Mouse (Mus musculus) CH12.LX (cell line): ENCODE measurements at regions not wholly inside any gene's neighbourhood (a gene's known extent, or its start where the extent isn't known, plus 50 kb on each side); places are given as distances from the start of the nearest gene placed in this dataset.

Experiments
- DNase-seq: peaks from one replicate; pipeline ENCODE4 v3.0.0-alpha.2; 2013; ENCODE audit errors: extremely low read depth
- H3K27ac ChIP-seq: 2 replicates; pipeline ENCODE4 v1.5.1; 2012; ENCODE audit warnings: low read depth, mild to moderate bottlenecking, control low read depth, moderate library complexity; ENCODE audit not compliant: insufficient read depth
- H3K27me3 ChIP-seq: replicated peaks from 2 replicates; pipeline ENCODE3; 2012; ENCODE audit warnings: inconsistent platforms
- H3K36me3 ChIP-seq, 2 experiments: replicated peaks in 1 of 2; 2 replicates each; pipeline versions ENCODE3 to v1.6.1; 2012; ENCODE audit warnings: inconsistent platforms in 1 of 2, low read length in 1 of 2, mild to moderate bottlenecking in 1 of 2, mixed read lengths in 1 of 2, moderate library complexity in 1 of 2; ENCODE audit not compliant: control insufficient read depth in 1 of 2, insufficient read depth in 1 of 2
- H3K4me1 ChIP-seq, 2 experiments: 2 replicates each; pipeline ENCODE4 v1.6.1; 2012; ENCODE audit warnings: inconsistent platforms in 1 of 2, moderate library complexity in 1 of 2; ENCODE audit not compliant: insufficient read depth in 2 of 2, control insufficient read depth in 1 of 2
- H3K4me2 ChIP-seq: 2 replicates; pipeline ENCODE4 v1.6.1; 2012; ENCODE audit warnings: low read depth, mild to moderate bottlenecking, control low read depth; ENCODE audit not compliant: poor library complexity, insufficient read depth, severe bottlenecking
- H3K4me3 ChIP-seq, 3 experiments: fragments of 150-350 bp in 1 of 3; sonication (generic) in 1 of 3; replicated peaks in 1 of 3; 2 replicates each; pipeline versions ENCODE3 to v1.5.1; 2011 to 2012; ENCODE audit warnings: low read depth in 2 of 3, low read length in 2 of 3, mild to moderate bottlenecking in 2 of 3, moderate library complexity in 2 of 3, control low read depth in 1 of 3, improper control_type of control experiment in 1 of 3, inconsistent platforms in 1 of 3, mixed read lengths in 1 of 3; ENCODE audit not compliant: poor library complexity in 1 of 3
- H3K79me2 ChIP-seq: replicated peaks from 2 replicates; pipeline ENCODE4 v1.6.1; 2012; ENCODE audit warnings: mild to moderate bottlenecking, moderate library complexity; ENCODE audit not compliant: control insufficient read depth, poor library complexity, insufficient read depth, severe bottlenecking; ENCODE audit errors: extremely low read depth
- H3K9ac ChIP-seq: 2 replicates; pipeline ENCODE4 v1.6.1; 2012; ENCODE audit warnings: low read depth, mild to moderate bottlenecking, control low read depth, moderate library complexity; ENCODE audit not compliant: insufficient read depth
- H3K9me3 ChIP-seq: replicated peaks from 2 replicates; pipeline ENCODE3; 2012; ENCODE audit warnings: low read length, inconsistent platforms, mixed read lengths
- BHLHE40 ChIP-seq: IDR thresholded peaks from 2 replicates; pipeline ENCODE4 v1.6.1; 2011; ENCODE audit warnings: mild to moderate bottlenecking, low read depth, low read length, improper control_type of control experiment
- CHD1 ChIP-seq: IDR thresholded peaks from 2 replicates; pipeline ENCODE4 v1.6.1; 2012; ENCODE audit warnings: low read depth, low read length, improper control_type of control experiment, inconsistent platforms
- CTCF ChIP-seq, 2 experiments: IDR thresholded peaks in 1 of 2; conservative IDR thresholded peaks in 1 of 2; 2 replicates each; pipeline ENCODE4 v1.5.1; 2011 to 2012; ENCODE audit warnings: low read depth in 2 of 2, low read length in 2 of 2, improper control_type of control experiment in 1 of 2, inconsistent platforms in 1 of 2, mild to moderate bottlenecking in 1 of 2, moderate library complexity in 1 of 2
- E2F4 ChIP-seq: IDR thresholded peaks from 2 replicates; pipeline ENCODE4 v1.6.1; 2011; ENCODE audit warnings: low read depth, low read length, improper control_type of control experiment; ENCODE audit not compliant: insufficient replicate concordance
- EP300 ChIP-seq: IDR thresholded peaks from 2 replicates; pipeline ENCODE4 v1.6.1; 2011; ENCODE audit warnings: low read length, improper control_type of control experiment
- ETS1 ChIP-seq: conservative IDR thresholded peaks from 2 replicates; pipeline ENCODE4 v1.6.1; 2012; ENCODE audit warnings: low read depth, mild to moderate bottlenecking, inconsistent platforms, low read length, improper control_type of control experiment, moderate library complexity
- JUND ChIP-seq: conservative IDR thresholded peaks from 2 replicates; pipeline ENCODE4 v1.6.1; 2011; ENCODE audit warnings: low read depth, low read length, improper control_type of control experiment
- MAZ ChIP-seq: IDR thresholded peaks from 2 replicates; pipeline ENCODE4 v1.6.1; 2012; ENCODE audit warnings: low read depth, mild to moderate bottlenecking, inconsistent platforms, low read length, improper control_type of control experiment, moderate library complexity
- MEF2A ChIP-seq: IDR thresholded peaks from 2 replicates; pipeline ENCODE4 v1.6.1; 2014; ENCODE audit warnings: low read depth, mild to moderate bottlenecking, inconsistent platforms, low read length, improper control_type of control experiment, borderline replicate concordance
- MXI1 ChIP-seq: IDR thresholded peaks from 2 replicates; pipeline ENCODE4 v1.6.1; 2011; ENCODE audit warnings: mild to moderate bottlenecking, low read depth, low read length, improper control_type of control experiment
- MYC ChIP-seq: IDR thresholded peaks from 2 replicates; pipeline ENCODE4 v1.6.1; 2011; ENCODE audit warnings: low read depth, mild to moderate bottlenecking, improper control_type of control experiment, low read length
- RAD21 ChIP-seq: IDR thresholded peaks from 2 replicates; pipeline ENCODE4 v1.6.1; 2011; ENCODE audit warnings: low read depth, mild to moderate bottlenecking, low read length, improper control_type of control experiment, moderate library complexity
- TBP ChIP-seq: conservative IDR thresholded peaks from 2 replicates; pipeline ENCODE4 v1.6.1; 2011; ENCODE audit warnings: low read depth, low read length, improper control_type of control experiment
- TCF12 ChIP-seq: IDR thresholded peaks from 2 replicates; pipeline ENCODE4 v1.6.1; 2014; ENCODE audit warnings: low read depth, mild to moderate bottlenecking, inconsistent platforms, low read length, improper control_type of control experiment
- USF1 ChIP-seq: IDR thresholded peaks from 2 replicates; pipeline ENCODE4 v1.6.1; 2014; ENCODE audit warnings: low read depth, mild to moderate bottlenecking, inconsistent platforms, low read length, improper control_type of control experiment
- ZKSCAN1 ChIP-seq: IDR thresholded peaks from 2 replicates; pipeline ENCODE4 v1.6.1; 2012; ENCODE audit warnings: low read depth, inconsistent platforms, low read length, improper control_type of control experiment, borderline replicate concordance
- dilution Hi-C: fragments of 300-500 bp; cut with MboI; formaldehyde crosslinking; loops from 2 replicates; pipeline ENCODE4 v1.14.3; 2020; ENCODE audit warnings: low sequenced_read_pairs; ENCODE audit not compliant: extremely low pct_unique_long_range_greater_than_20kb, extremely low pct_ligation_motif_present
- in situ Hi-C: fragments of 300-500 bp; cut with MboI; formaldehyde crosslinking; loops from 3 replicates; pipeline ENCODE4 v1.14.3; 2019; ENCODE audit warnings: low sequenced_read_pairs, low pct_ligation_motif_present, low pct_unique_long_range_greater_than_20kb, mixed read lengths

DNA sequence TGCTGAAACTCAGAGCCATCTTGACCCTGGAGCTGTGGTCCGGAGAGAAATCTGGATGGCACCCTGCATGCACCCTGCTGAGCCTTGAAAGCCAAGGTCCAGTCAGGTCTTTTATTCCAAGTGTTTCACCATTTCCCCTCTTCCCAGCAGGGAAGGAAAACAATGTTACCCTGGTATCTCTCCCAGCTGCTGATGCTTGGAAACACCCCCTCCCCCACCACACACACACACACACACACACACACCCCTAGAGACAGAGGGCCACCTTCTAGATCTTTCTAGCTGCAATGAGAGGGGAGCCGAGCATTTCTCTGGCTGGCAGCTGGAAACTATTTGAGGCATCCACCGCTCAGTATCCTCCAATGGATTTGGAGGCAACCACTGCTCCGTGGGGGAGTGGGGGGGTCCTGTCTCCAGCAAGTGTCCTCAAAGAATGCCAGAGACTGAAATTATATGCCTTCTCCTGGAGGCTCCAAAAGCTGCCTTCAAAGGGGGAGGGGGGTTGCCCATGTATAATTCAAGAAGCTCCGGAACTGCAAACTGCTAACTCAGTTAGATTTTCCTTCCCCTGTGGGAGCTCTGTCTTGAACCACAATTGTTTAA, 87.2 kb upstream of the Med13l start:
- Histone ChIP-seq H3K4me2 (no peak overlapping the region), H3K4me3 (no peak overlapping the region), H3K4me1 (peaks cover 19 to 42% of the 10 kb centered on the region in 2 experiments), H3K9me3 (no peaks in the 10 kb centered on the region), H3K9ac (no peak overlapping the region), H3K27me3 (no peaks in the 10 kb centered on the region), H3K36me3 (no peaks in the 10 kb centered on the region), H3K27ac (no peak overlapping the region), H3K79me2 (no peaks in the 10 kb centered on the region)
- no peak for DNase-seq
- no peak for TF ChIP-seq TBP
- TF ChIP-seq E2F4 = no peak
- no peak for TF ChIP-seq EP300
- TF ChIP-seq JUND = no peak
- no peak for TF ChIP-seq MEF2A
- no peak for TF ChIP-seq RAD21
- TF ChIP-seq MXI1 = no peak
- TF ChIP-seq ZKSCAN1 = no peak
- TF ChIP-seq TCF12 = no peak
- no peak for TF ChIP-seq CHD1
- no peak for TF ChIP-seq CTCF (conservative IDR thresholded peaks at IDR 0.05 in 1 of 2, IDR thresholded peaks at IDR 0.05 in 1 of 2; ENCODE audit: low read depth in 2 of 2, low read length in 2 of 2)
- dilution Hi-C loops = no loop called here
- in situ Hi-C loops = no loop called here

DNA sequence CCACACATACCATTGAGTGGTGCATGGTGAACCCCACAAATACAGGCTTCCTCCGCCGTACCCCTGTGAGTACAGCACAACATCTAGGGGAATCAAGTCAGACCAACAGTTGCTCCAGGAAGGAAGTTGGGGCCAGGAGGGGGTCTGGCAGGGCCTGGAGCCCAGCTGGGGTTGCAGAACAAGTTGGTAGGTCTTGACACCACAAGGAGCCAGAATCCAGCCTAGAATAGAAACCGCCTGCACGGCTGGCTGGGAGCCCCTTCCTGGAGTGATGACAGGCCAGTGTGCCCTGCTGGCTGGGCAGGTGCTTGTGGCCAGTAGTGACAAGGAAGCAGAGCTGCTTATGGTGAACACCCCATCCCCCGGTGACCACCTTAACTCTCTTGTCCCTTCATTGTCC, 83.9 kb upstream of the Med13l start:
- dilution Hi-C loops = no loop called here
- H3K27me3 ChIP-seq = no peaks in the 10 kb centered on the region
- no peaks in the 10 kb centered on the region for H3K9me3 ChIP-seq
- no peak for DNase-seq
- TF ChIP-seq BHLHE40 = 0 out of 2 replicates have a peak, but pooled peaks have one; percentile 26
- no peak for TF ChIP-seq MYC
- 0 out of 2 replicates have a peak, but pooled peaks have one; percentile 10 for TF ChIP-seq MEF2A
- 0 out of 2 replicates have a peak, but pooled peaks have one; percentile 21 for TF ChIP-seq ETS1
- no peak for TF ChIP-seq MAZ
- no peak for TF ChIP-seq CTCF (conservative IDR thresholded peaks at IDR 0.05 in 1 of 2, IDR thresholded peaks at IDR 0.05 in 1 of 2; ENCODE audit: low read depth in 2 of 2, low read length in 2 of 2)
- no peak for TF ChIP-seq USF1
- TF ChIP-seq E2F4 = no peak
- no peaks in the 10 kb centered on the region for H3K36me3 ChIP-seq
- in situ Hi-C loops = no loop called here
- no peaks in the 10 kb centered on the region for H3K79me2 ChIP-seq
- no peak overlapping the region for H3K27ac ChIP-seq
- H3K4me1 ChIP-seq = peaks cover 21 to 53% of the 10 kb centered on the region in 2 experiments
- no peak overlapping the region for H3K4me2 ChIP-seq
- no peak overlapping the region for H3K9ac ChIP-seq
- H3K4me3 ChIP-seq = no peak overlapping the region
